Comparison of ENCODE assay signal across 15 mouse cellular contexts in genomic region chr10:18356461-18356860, GRCm38 (mm10).
"Had no signal": no experiment of that assay in that cellular context is flagged by ENCODE, and none has a peak within 500 bp of the region (broad histone marks: within the 10 kb centered on the region; RNA-seq: fewer than 3 reads in every experiment).

No protein-coding gene starts in this region.

- H3K27ac ChIP-seq: neural tube, embryonic 15.5 days; stomach, embryonic 15.5 days; stomach, postnatal 0 days had no signal

- DNase-seq: retina, postnatal 1 day; right cerebral cortex, adult 18-20 months; right cerebral cortex, postnatal 14 days; right cerebral cortex, postnatal 25 days; right cerebral cortex, postnatal 4 days; spleen, adult 18-20 months; thymus, adult 18-20 months; thymus, adult 2 months; thymus, postnatal 14 days; thymus, postnatal 25 days; thymus, postnatal 36 days; thymus, postnatal 4 days had no signal

- H3K4me3 ChIP-seq: neural tube, embryonic 15.5 days; stomach, embryonic 15.5 days had no signal
